Mouse (Mus musculus) c-Kit-positive CD71-positive TER-119-positive erythroid progenitor cells, embryonic 14.5 days (primary cell): ENCODE results near the gene Gm20388.

Experiments used
- DNase-seq: peaks from one replicate; pipeline ENCODE4 v3.0.0-alpha.2; 2013; ENCODE audit warnings: low spot score

The Gm20388 gene

DNA sequence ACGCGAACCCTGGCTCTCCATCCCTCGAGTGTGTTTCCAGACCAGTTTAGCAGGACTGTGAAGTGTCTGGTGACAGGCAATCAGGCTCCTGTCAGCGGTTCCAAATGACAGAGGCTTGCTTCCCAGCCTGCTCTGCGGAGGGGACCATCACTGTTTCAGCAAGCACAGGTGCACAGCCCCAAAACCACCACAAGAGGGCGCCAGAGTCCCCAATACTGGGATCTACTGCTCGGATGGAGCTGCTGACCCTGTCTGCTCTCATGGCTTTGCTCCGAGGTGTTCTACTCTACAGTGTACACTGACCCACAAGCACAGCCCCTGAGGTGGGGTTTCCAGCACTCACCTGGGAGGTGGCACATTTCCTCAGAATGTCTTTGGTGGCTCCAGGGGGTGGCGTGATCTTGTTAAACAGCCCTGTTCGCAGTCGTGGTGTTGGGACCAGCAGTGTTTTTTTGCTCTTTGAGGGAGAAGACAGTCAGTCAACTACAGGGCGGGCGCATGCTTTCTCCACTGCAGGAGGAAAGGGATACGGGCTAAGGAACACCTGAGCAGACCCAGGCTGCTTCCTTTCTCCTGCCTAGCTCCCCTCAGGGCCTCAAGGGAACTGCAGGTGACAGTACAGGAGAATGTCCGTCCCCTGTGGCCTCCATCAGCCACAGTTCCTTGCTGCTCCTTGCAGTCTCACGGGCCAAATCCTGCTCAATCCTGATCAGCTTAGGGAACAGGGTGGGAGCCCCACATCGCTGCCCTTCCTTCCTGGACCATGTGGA lies 1193.6 kb downstream of the Gm20388 start:
- DNase-seq, result peak; percentile 71

GRCm38 (mm10) chr8:121107668-121108656 lies 1197.3 kb downstream of the Gm20388 start, which contains the start of gene Mthfsd:
Gene Mthfsd, minus strand, starts transcription at chr8:121108392.
- DNase-seq, result peak; percentile 93

DNA sequence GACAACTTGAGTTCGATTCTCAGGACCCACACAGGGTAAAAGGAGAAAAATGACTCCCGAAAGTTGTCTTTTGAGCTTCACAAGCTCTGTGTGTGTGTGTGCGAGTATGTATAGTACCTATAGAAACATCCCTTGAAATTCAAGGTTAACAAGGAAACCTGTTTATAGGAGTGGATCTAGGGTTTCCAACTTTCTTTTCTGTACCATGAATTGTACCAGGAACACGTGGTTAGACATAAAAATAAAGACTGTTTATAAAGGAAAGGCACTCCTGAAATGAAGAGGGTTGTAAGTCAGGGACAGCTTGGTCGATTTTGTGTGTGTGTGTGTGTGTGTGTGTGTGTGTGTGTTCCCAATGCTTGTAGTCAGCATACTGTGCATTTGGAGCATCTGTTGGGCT lies 1198.0 kb downstream of the Gm20388 start:
- no peak for DNase-seq

- DNase-seq, result no peak
Measured at GRCm38 (mm10) chr8:121111145-121111907, 1200.7 kb downstream of the Gm20388 start.

DNA sequence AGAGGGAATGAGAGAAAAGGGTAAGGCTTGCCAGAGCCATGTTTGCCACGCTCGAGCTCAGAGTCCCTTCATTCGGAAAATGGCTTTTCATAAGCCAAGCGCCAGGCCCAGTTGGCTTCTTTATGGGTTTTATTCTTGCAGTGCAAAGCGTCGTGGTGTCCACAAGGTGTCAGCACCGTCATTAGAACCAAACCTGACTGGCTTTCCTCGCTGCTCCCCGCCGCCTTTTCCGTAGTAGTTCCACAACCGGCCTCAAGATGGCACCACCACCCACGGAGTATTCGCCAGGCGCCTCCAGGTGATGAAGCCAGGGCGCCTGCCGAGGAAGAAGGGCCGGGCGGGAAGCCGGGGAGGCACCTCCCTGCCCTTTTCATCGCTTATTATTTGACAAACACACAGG lies 1202.6 kb downstream of the Gm20388 start:
- peak; percentile 86 for DNase-seq

- DNase-seq, result no peak
Measured at GRCm38 (mm10) chr8:121115136-121115535, 1204.5 kb downstream of the Gm20388 start.

- DNase-seq, result no peak
Measured at GRCm38 (mm10) chr8:121115948-121116347, 1205.3 kb downstream of the Gm20388 start, which contains the start of gene Foxc2. Gene Foxc2, plus strand, starts transcription at chr8:121116171.

DNA sequence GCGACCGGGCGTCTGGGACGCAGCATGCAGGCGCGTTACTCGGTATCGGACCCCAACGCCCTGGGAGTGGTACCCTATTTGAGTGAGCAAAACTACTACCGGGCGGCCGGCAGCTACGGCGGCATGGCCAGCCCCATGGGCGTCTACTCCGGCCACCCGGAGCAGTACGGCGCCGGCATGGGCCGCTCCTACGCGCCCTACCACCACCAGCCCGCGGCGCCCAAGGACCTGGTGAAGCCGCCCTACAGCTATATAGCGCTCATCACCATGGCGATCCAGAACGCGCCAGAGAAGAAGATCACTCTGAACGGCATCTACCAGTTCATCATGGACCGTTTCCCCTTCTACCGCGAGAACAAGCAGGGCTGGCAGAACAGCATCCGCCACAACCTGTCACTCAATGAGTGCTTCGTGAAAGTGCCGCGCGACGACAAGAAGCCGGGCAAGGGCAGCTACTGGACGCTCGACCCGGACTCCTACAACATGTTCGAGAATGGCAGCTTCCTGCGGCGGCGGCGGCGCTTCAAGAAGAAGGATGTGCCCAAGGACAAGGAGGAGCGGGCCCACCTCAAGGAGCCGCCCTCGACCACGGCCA lies 1206.0 kb downstream of the Gm20388 start:
- no peak for DNase-seq

DNA sequence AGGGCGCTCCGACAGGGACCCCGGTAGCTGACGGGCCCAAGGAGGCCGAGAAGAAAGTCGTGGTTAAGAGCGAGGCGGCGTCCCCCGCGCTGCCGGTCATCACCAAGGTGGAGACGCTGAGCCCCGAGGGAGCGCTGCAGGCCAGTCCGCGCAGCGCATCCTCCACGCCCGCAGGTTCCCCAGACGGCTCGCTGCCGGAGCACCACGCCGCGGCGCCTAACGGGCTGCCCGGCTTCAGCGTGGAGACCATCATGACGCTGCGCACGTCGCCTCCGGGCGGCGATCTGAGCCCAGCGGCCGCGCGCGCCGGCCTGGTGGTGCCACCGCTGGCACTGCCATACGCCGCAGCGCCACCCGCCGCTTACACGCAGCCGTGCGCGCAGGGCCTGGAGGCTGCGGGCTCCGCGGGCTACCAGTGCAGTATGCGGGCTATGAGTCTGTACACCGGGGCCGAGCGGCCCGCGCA lies 1206.6 kb downstream of the Gm20388 start:
- no peak for DNase-seq

DNA sequence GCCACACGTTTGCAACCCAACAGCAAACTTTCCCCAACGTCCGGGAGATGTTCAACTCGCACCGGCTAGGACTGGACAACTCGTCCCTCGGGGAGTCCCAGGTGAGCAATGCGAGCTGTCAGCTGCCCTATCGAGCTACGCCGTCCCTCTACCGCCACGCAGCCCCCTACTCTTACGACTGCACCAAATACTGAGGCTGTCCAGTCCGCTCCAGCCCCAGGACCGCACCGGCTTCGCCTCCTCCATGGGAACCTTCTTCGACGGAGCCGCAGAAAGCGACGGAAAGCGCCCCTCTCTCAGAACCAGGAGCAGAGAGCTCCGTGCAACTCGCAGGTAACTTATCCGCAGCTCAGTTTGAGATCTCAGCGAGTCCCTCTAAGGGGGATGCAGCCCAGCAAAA lies 1207.3 kb downstream of the Gm20388 start:
- DNase-seq, result no peak

DNA sequence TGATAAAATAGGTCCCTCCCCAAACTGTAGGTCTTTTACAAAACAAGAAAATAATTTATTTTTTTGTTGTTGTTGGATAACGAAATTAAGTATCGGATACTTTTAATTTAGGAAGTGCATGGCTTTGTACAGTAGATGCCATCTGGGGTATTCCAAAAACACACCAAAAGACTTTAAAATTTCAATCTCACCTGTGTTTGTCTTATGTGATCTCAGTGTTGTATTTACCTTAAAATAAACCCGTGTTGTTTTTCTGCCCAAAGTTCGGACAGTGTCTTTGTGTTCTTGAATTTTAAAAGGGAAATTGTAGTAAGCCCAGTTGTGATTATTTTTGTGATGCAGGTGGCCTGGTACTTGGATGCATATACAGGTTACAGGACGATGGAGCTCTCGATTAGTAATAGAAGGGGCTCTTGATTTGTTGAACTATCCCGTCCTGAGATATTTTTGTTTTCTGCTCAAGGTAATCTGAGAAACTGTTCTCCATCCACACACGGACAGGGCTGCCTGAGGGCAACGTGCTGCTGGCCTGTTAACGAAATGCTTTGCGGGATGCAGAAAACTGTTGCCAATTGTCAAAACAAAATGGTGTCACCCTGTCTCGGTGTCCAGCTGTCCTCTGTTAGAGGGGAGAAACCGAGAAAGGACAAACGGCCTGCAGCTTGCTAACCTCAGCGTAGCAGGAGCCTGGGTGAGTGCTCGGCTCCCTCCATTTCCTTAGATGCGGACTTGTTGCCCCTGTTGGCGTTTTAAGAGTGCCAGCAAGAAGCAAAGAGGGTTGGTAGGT lies 1208.2 kb downstream of the Gm20388 start:
- no peak for DNase-seq

- no peak for DNase-seq
Measured at GRCm38 (mm10) chr8:121119635-121120455, 1209.2 kb downstream of the Gm20388 start.

- DNase-seq, result no peak
Measured at GRCm38 (mm10) chr8:121120456-121121419, 1210.1 kb downstream of the Gm20388 start.

- no peak for DNase-seq
Measured at GRCm38 (mm10) chr8:121121704-121122103, 1211.1 kb downstream of the Gm20388 start.

- no peak for DNase-seq
Measured at GRCm38 (mm10) chr8:121122368-121122767, 1211.7 kb downstream of the Gm20388 start.

GRCm38 (mm10) chr8:121123113-121123512 lies 1212.5 kb downstream of the Gm20388 start:
- no peak for DNase-seq

- DNase-seq, result no peak
Measured at GRCm38 (mm10) chr8:121124547-121125239, 1214.1 kb downstream of the Gm20388 start.

- no peak for DNase-seq
Measured at GRCm38 (mm10) chr8:121125311-121125876, 1214.8 kb downstream of the Gm20388 start.
